Mouse (Mus musculus): ENCODE measurements around the gene Ubxn7.

Gene Ubxn7

GRCm38 (mm10) chr16:32436657-32437056 lies 104.6 kb downstream of the Ubxn7 start:
- no peak for DNase-seq

GRCm38 (mm10) chr16:32437266-32437665 lies 105.2 kb downstream of the Ubxn7 start:
- DNase-seq = no peak

DNA sequence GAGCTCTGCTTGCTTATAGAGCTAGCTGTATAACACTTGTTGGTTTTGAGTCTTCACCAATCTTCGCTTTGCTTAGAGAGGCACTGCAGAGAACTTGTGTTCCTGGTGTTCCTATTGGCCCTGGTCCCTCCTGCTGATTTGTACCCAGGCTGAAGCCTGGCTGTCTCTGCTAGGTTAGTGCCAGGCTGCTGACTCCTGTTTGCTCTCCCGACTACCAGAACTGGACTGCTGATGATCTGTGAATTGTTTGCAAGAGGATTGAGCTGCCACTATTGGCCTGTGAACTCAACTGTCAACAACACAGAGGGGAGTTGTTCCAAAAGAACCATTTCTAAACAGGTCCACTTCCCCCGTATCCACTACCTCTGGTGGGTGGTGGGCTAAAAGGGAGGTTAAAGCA lies 109.4 kb downstream of the Ubxn7 start:
- DNase-seq = no peak
